Mouse (Mus musculus): Measurements from ENCODE around the gene Slc4a11.
A peak's percentile ranks its signal among the peaks of the same experiment; 100 is the strongest.

- TF ChIP-seq CTCF (IDR thresholded peaks at IDR 0.05; ENCODE audit: borderline replicate concordance, extremely low read depth, insufficient read depth, insufficient read length) = peak; percentile 9; the same call in 1 of the 2 replicates
- no peak; the same call in none of the 2 replicates for TF ChIP-seq POLR2A (IDR thresholded peaks at IDR 0.05; ENCODE audit: borderline replicate concordance, extremely low read depth, insufficient read depth, insufficient read length, poor library complexity, severe bottlenecking)
These were observed 33.1 kb downstream of the Slc4a11 start, which contains the start of gene Ddrgk1 for GRCm38 (mm10) chr2:130664102-130664701.

Measured in brain, embryonic 14.5 days (tissue).